Mouse (Mus musculus) megakaryocyte progenitor cell, adult 5-6 weeks (primary cell): Measurements from ENCODE around the gene Ttpal. TPM values are rescaled to one million over a fixed set of nuclear protein-coding genes. Genes with fewer than 3 reads are reported as not detected.

Source experiments
- ATAC-seq: replicated peaks from 2 replicates; pipeline ENCODE4 v1.8.0; 2016; ENCODE audit warnings: mild to moderate bottlenecking, moderate TSS enrichment, inconsistent platforms; ENCODE audit not compliant: poor library complexity
- total RNA-seq, 2 experiments: library from RNA; stranded (forward) in 1 of 2; stranded (reverse) in 1 of 2; fragments of 157-497, 149-512 nt in 1 of 2; fragments of 200-1000 nt in 1 of 2; gene quantifications; 2 replicates each; pipeline versions ENCODE4 v1.2.3 to v1.2.4; 2015 to 2017

The Ttpal gene
- total RNA-seq, 2 experiments from 2014 or later, result 12.7 to 20.7 TPM

GRCm38 (mm10) chr2:163659431-163659830, 57.3 kb downstream of the Ttpal start:
- no peak for ATAC-seq

DNA sequence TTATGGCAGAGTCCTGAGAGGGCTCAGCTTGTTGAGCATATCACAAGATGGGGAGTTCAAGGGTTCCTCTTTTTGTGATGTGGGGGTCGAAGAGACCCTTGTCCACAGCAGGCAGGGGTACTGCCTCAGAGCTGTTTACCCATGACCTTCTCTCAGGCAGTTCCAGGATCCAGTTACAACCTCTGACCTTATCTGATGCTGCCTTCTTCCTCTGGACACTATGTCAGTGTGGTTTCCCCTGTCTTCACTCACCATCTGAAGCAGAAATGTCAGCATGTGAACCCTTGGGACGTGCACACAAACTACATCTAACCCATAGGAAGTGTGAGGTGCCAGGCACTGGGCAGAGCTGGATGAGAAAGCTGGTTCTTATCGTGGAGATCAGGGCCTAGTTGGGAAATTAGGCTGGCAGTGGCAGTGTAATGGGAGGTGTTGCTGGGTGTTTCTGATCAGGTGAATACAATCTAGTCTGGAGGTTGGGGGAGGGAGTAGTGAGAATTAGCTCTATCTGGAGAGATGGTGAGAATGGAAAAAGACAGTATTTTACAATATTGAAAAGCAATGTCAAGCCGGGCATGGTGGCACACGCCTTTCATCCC, 58.1 kb downstream of the Ttpal start:
- peak; percentile 26 for ATAC-seq

DNA sequence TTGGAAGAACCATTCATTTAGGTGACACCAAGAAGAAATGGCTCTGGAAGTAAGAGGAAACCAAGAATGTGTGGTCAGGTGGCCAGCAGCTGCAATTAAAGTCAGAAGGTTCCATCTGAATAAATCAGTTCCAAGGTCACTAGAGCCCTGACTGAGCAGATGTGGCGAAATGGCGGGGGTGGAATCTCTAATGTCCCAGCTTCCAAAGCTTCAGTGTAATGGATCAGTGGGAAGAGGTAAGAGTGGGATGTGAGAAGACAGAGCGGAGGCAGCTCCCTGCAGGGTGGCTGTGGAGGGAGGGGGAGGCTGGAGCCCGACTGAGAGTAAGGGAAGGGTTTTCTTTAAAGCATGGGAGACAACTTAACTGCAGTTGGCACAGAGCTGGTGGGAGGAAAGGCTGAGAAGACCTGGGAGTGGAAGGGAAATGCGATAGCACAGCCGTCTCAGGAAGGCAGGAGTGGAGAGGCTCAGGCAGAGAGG, 59.3 kb downstream of the Ttpal start:
- no peak for ATAC-seq

DNA sequence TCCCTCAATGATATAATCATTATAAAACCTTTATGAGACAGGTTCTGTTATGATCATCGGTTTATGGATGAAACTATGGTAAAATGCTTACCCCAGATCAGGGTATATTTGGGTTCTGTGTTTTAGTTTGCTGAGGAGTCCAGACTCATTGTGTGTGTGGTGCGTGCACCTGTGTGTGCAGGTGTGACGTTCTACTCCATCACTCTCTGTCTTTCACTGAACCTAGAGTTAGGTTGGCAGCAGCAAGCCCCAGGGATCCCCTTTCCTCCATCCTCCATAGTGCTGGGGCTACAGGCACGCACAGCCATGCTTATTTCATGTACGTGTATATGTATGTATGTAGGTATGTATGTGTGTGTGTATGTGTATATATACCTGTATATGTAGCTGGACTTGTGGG, 60.0 kb downstream of the Ttpal start:
- no peak for ATAC-seq

- ATAC-seq, result 0 out of 2 replicates have a peak, but pooled peaks have one; percentile 40
Observed at GRCm38 (mm10) chr2:163662698-163663221, 60.6 kb downstream of the Ttpal start.

DNA sequence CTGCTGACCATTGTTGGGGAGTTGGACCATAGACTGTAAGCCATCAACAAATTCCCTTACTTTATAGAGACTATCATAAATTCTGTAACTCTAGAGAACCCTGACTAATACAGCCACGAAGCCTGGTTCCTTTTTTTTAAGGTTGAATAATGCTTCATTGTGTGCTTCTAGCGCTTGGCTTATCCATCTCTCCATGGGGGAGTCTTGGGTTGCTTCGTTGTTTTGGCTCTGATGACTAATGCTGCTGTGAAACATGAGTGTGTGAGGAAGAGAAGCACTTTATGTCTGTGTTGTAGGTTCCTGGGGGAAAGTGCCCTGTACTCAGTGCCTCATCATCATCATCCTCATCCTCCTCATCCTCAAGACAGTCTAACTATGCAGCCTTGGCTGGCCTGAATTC, 61.8 kb downstream of the Ttpal start:
- no peak for ATAC-seq

DNA sequence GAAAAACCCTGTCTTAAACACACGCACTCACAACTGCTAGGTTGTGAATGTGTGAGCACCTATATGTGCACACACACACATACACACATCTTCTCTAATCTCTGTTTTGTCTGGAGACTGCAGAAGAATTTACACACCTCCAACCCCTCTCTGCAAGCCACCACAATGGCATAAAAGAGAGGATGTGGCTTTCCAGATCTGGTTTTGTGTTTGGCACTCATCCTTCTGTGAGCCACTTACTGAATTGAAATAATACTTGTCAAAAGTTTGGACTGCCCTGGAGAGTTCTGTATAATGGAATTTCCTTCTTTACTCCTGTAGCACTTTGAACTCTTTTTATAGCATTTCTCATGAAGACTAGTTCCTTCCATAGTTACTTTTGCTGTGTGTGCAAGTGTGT, 64.9 kb downstream of the Ttpal start:
- no peak for ATAC-seq

Other genes with a start within 250 kb of the Ttpal start
- not detected in 2 replicates for gene Jph2, start 204.3 kb upstream of the Ttpal start, total RNA-seq (2015)
- not detected in 2 replicates for gene Jph2, start 204.3 kb upstream of the Ttpal start, total RNA-seq (2017)
- 87.4 and 102 TPM in 2 replicates for gene Oser1, start 177.6 kb upstream of the Ttpal start, total RNA-seq (2015)
- gene Oser1, start 177.6 kb upstream of the Ttpal start, total RNA-seq (2017), result 89.6 and 93.2 TPM in 2 replicates
- not detected in 2 replicates for gene Gdap1l1, start 163.8 kb upstream of the Ttpal start, total RNA-seq (2015)
- not detected in 2 replicates for gene Gdap1l1, start 163.8 kb upstream of the Ttpal start, total RNA-seq (2017)
- 1.5 and 3.2 TPM in 2 replicates for gene Fitm2, start 129.7 kb upstream of the Ttpal start, total RNA-seq (2015)
- 5.8 and 6.4 TPM in 2 replicates for gene Fitm2, start 129.7 kb upstream of the Ttpal start, total RNA-seq (2017)
- gene R3hdml, start 110.0 kb upstream of the Ttpal start, total RNA-seq (2015), result not detected in 2 replicates
- not detected in 2 replicates for gene R3hdml, start 110.0 kb upstream of the Ttpal start, total RNA-seq (2017)
- gene Hnf4a, start 95.5 kb upstream of the Ttpal start, total RNA-seq (2015), result 0.07 and 1.1 TPM in 2 replicates
- 0.75 and 2.6 TPM in 2 replicates for gene Hnf4a, start 95.5 kb upstream of the Ttpal start, total RNA-seq (2017)
- gene Serinc3, start 42.8 kb downstream of the Ttpal start, total RNA-seq (2015), result 641 and 693 TPM in 2 replicates
- 470 and 502 TPM in 2 replicates for gene Serinc3, start 42.8 kb downstream of the Ttpal start, total RNA-seq (2017)
- 50.8 and 54.4 TPM in 2 replicates for gene Pkig, start 56.1 kb downstream of the Ttpal start, total RNA-seq (2015)
- gene Pkig, start 56.1 kb downstream of the Ttpal start, total RNA-seq (2017), result 52.9 and 56.3 TPM in 2 replicates
- gene Ada, start 147.9 kb downstream of the Ttpal start, total RNA-seq (2015), result 13.4 TPM in 2 replicates
- gene Ada, start 147.9 kb downstream of the Ttpal start, total RNA-seq (2017), result 17.5 and 20.2 TPM in 2 replicates
- gene Ccn5, start 218.5 kb downstream of the Ttpal start, total RNA-seq (2015), result 0.25 TPM in 1 of 2 replicates, not detected in the other
- not detected in 2 replicates for gene Ccn5, start 218.5 kb downstream of the Ttpal start, total RNA-seq (2017)